Mouse (Mus musculus) retina, adult 2 months (tissue): ENCODE results near the gene Dnah9.

Experiments
- DNase-seq: peaks from one replicate; pipeline ENCODE4 v3.0.0-alpha.2; 2012; ENCODE audit warnings: low read depth, low spot score

Dnah9 gene

GRCm38 (mm10) chr11:66167801-66168651 is at the start of gene Dnah9:
Gene Dnah9 (minus strand): TSS chr11:66168551.
- DNase-seq = peak; percentile 69

DNA sequence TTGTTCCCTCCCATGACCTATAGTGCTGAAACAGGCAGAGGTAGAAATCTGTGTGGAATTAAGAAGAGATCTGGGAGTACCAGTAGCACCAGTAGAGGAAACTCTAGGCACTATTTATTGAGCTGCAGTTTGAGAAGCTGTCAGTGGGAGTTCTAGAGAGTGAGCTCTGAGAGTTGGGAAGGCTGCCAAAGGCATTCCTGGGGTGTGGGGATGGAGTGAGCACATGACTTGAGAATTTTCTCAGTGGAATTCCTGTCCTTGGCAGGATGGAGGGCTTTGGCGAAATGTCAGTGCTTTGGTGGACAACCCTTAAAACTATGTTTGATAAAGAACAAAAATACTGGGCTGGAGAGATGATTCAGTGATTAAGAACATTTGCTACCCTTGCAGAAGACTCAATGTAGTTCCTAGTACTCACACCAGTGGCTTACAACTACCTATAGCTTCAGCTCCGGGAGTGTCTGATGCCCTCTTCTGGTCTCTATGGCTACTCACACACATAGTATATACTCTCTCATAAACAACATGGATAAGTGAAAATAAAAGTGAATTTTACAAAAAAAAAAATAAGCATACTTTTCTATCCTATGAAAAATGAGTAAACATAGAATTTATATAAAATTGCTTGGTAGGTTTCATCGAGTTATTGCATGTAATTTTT is 20.4 kb upstream of the Dnah9 start:
- peak; percentile 16 for DNase-seq

DNA sequence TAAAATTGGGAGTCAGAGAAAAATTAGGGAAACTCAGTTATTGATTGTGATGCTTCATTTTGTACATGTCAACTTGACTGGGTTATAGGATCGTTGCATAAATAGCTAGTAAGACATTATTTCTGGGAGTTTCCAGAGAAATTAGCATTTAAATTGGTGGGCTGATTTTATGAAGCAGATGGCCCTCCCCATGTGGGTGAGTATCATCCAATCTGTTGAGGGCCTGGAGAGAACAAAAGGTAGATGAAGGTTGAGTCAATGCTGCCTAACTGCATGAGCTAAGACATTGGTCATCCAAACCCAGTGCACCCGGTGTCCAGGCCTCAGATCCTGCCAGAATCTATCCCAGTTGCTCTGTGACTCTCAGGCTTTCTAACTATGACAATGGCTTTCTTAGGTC is 19.8 kb upstream of the Dnah9 start:
- no peak for DNase-seq

DNA sequence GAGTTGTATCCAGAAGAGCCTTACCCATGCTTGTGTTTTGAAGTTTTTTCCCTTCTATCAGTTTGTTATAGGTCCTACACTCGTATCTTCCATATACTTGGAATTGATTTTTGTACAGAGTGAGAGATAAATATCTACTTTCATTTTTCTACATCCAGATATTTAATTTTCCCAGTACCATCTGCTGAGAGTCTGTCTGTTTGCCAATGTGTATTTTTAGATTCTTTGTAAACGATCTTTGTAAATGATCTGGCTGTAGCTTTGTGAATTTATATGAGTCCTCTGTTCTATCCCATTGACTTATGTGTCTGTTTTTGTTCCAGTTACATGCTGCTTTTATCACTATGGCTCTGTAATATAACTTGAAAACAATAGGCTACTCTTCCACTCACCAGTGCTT is 9.4 kb upstream of the Dnah9 start:
- DNase-seq = no peak

DNA sequence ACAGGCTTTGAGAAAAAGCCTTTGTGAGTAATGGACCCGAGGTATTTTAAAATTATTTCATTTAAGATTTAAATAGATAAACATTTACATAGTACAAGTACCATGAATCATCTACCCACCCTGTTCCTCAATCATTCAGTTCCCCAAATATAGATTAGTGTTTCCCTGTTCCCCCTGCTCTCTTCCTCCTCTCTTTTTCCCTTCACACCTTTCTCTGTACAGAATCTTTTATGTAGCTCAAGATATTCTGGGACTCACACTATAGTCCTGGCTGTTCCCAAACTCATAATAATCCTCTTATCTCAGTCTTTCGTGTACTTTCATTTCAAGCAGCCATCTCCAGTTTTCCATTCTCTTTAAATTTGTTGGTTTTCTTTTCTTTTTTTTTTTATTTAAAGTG is 4.3 kb downstream of the Dnah9 start:
- no peak for DNase-seq

- no peak for DNase-seq
Measured at GRCm38 (mm10) chr11:66140631-66141252, 27.6 kb downstream of the Dnah9 start.

GRCm38 (mm10) chr11:66134826-66135225 is 33.5 kb downstream of the Dnah9 start:
- DNase-seq = no peak

GRCm38 (mm10) chr11:66126150-66126549 is 42.2 kb downstream of the Dnah9 start:
- no peak for DNase-seq

- no peak for DNase-seq
Measured at GRCm38 (mm10) chr11:66124496-66124895, 43.9 kb downstream of the Dnah9 start.

- DNase-seq = peak; percentile 30
Measured at GRCm38 (mm10) chr11:66122017-66122416, 46.3 kb downstream of the Dnah9 start.

DNA sequence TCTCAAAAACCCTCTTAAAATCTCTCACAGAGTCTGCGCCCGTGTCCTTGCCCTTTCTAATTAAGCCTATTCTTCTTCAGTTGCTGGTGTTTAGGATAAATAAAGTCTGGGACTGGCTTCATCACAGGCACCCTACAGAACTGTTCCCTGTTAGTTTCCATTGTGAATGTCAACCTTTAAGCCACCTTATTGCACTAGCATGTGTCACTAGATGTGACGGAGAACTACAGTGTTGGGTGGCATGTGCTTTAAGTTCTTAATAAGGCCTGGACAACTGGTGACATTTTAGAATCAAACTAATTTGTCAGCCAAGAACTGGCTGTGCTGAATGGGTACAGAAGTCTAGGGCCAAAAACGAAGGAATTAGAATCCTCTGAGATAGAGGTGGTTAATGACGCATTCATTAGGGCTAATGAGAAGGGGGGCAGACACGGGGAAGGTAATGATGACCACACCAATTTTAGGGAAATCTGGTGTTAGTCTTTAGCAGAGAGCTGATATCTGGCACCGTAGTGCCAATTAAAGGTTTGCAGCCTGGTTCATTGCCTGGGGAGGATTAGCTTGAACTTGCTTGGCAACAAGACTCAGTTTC is 84.6 kb downstream of the Dnah9 start:
- DNase-seq = no peak

DNA sequence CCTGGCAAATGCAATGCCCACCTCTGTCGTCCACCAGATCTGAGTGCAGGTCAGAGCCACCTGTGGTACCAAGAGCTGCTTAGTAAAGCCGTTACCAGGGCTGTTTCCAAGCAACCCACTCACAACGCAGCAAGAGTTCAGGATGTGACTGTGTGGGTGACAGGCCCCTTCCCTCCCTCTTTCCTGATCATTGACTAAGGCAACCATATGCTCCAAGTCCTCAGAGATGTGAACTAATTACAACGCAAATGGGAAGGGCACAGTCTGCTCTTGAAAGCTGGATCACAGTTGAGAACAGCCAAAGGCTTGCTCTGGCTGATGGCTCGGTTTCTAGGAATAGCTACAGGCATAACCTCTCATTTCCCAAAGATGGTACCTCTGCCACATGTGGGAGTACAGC is 95.4 kb downstream of the Dnah9 start:
- DNase-seq = no peak

DNA sequence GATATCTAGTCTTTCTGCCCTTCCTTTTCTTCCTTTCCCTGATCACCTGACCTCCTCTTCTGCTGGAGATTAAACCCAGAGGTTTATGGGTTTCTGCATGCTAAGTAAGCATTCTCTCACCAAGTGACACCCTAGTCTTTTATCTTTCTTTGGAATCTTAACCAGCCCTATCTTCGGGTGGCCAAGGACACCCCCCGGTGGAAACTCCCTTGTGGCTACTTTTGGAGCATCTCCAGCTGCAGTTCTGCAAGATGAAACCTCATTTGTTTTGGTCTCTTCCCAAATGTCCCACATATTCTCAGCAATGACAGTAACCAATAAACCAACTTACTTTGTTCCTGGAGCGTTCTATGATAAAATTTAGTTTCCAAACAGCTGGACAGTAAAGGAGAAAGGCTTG is 109.4 kb downstream of the Dnah9 start:
- no peak for DNase-seq

DNA sequence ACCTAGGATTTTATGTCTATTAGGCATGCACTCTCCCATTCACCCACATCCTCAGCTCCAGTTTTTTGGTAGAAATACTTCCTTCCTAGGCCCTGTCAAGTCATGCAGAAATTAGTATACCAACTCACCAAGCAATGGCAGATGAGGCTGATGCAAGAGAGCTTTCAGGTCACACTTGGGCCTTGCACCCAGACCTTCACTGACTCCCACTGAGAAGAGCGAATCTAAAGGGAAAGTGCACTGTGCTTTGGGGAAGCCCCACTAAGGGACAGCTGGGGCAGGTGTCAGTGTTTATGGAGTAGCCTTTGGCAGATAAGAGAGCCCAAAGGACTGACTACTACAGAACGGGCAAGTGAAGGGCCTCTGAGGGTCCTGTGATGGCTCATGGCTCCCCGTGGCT is 117.1 kb downstream of the Dnah9 start:
- DNase-seq = no peak

DNA sequence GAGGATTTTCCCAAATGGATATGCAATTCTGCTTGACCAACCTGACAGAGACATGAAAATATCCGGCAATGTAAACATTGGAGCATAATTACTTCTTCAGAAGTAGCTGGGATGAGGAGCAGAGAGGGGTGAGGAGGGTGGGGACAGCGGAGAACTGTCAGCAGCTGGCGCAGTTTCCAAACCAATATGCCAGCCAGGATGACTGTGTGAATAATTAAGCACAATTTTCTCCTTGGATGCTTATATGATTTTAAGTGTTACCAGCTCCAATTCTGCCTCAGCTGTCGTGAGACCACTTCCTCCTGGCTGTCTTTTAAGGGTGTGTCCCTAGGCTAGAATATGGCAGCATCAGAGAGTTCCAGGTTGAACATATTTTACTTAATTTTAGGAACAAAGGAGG is 119.2 kb downstream of the Dnah9 start:
- no peak for DNase-seq

- no peak for DNase-seq
Measured at GRCm38 (mm10) chr11:66046594-66047193, 121.7 kb downstream of the Dnah9 start.

GRCm38 (mm10) chr11:66043635-66044034 is 124.7 kb downstream of the Dnah9 start:
- DNase-seq = no peak

- no peak for DNase-seq
Measured at GRCm38 (mm10) chr11:66042531-66042930, 125.8 kb downstream of the Dnah9 start.

DNA sequence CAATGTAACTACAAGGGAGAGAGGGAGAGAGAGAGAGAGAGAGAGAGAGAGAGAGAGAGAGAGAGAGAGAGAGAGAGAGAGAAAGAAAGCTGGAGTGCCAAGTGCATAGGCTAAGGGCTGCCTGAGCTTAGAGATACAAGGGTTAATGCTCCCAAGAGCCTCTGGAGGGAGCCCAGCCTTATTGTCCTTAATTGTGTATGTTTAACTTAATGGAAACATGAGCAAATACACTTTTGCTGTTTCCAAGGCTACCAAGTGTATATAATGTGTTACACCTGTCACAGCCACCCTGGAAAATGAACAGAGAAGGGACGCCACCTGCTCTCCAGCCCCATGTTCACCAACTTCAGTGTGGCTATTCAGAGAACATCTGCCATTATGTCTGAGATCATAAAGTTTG is 142.6 kb downstream of the Dnah9 start:
- no peak for DNase-seq

DNA sequence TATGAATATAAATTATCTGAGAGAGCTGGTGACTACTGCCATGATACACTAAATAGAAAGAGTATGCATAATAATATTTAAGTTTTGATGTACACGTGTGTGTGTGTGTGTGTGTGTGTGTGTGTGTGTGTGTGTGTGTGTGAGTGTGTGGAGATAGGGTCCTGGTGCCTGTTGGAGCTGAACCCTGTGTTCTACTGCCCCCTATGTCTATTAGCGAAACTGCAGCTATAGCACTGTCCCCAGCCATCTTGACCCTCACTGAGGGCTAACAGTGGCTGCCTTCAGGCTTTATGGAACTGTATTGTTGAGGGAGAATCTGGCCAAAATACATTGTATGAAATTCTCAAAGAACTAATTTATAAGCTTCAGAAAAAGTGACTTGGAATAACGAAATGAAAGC is 192.5 kb downstream of the Dnah9 start:
- no peak for DNase-seq

- no peak for DNase-seq
Measured at GRCm38 (mm10) chr11:65930796-65931195, 237.6 kb downstream of the Dnah9 start.

DNA sequence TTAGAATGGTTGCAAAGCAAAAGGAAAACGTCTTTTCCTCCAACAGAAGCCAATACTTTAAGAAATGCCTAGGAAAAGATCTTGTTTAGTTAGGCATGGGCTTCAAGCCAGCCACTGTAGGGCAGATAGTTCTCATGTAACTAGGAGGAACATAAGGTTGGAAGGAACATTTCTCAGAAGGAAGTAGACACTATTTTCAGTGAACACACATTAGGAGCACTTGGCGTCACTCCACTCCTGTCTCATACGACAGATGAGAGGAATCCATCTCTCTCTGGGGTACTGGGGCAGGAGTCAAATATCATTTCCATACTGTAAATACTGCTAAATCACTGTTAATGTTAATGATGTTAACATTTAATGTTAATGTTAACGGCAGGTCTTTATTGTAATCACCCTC is 238.0 kb downstream of the Dnah9 start:
- no peak for DNase-seq
